Mouse (Mus musculus) hindbrain, embryonic 11.5 days (tissue): ENCODE results near the gene Prrc2c. TPM values are rescaled to one million over a fixed set of nuclear protein-coding genes. Genes with fewer than 3 reads are reported as not detected.
"Not testable (repeated sequence)": the region's sequence is repeated elsewhere in the genome, so short reads cannot be mapped to it uniquely, and the experiment has no call there.

Experiments
- ATAC-seq: fragments of 200-750 bp; cut with Nextera tagmentation; 2 replicates; pipeline ENCODE4 v1.8.0; 2017; ENCODE audit warnings: mild to moderate bottlenecking, moderate TSS enrichment, moderate library complexity; ENCODE audit not compliant: low FRiP score
- DNase-seq: peaks from one replicate; pipeline ENCODE4 v3.0.0-alpha.2; 2015; ENCODE audit warnings: low spot score
- H3K27ac ChIP-seq: fragments of 300-500 bp; sonication (generic); 2 replicates; pipeline ENCODE4 v1.5.1; 2014; ENCODE audit warnings: mild to moderate bottlenecking, low read depth, low read length
- H3K27me3 ChIP-seq: fragments of 300-500 bp; sonication (generic); 2 replicates; pipeline ENCODE4 v1.6.1; 2014; ENCODE audit warnings: mild to moderate bottlenecking, low read length, moderate library complexity, mixed read lengths; ENCODE audit not compliant: control insufficient read depth, insufficient read depth
- H3K36me3 ChIP-seq: fragments of 300-500 bp; sonication (generic); 2 replicates; pipeline ENCODE4 v1.6.1; 2014; ENCODE audit warnings: mild to moderate bottlenecking, low read length, moderate library complexity, mixed read lengths; ENCODE audit not compliant: control insufficient read depth, insufficient read depth
- H3K4me1 ChIP-seq: fragments of 300-500 bp; sonication (generic); replicated peaks from 2 replicates; pipeline ENCODE4 v1.6.1; 2014; ENCODE audit warnings: low read length, mixed read lengths; ENCODE audit not compliant: control insufficient read depth, insufficient read depth
- H3K4me2 ChIP-seq: fragments of 300-500 bp; sonication (generic); replicated peaks from 2 replicates; pipeline ENCODE4 v1.6.1; 2014; ENCODE audit warnings: mild to moderate bottlenecking, low read depth, low read length
- H3K4me3 ChIP-seq: fragments of 300-500 bp; sonication (generic); 2 replicates; pipeline ENCODE4 v1.5.1; 2014; ENCODE audit warnings: low read depth, low read length
- H3K9ac ChIP-seq: fragments of 300-500 bp; sonication (generic); 2 replicates; pipeline ENCODE4 v1.6.1; 2014; ENCODE audit warnings: low read depth, low read length
- H3K9me3 ChIP-seq: fragments of 300-500 bp; sonication (generic); 2 replicates; pipeline ENCODE4 v1.6.1; 2016; ENCODE audit warnings: low read length; ENCODE audit not compliant: control insufficient read depth
- WGBS: fragments of 180-500 bp; shearing (Covaris S2); extraction: QIAGEN DNeasy Blood & Tissue Kit; methylation state at CpG from one replicate; pipeline ENCODE4 v1.1.7; 2014; 5-methylcytosine and 5-hydroxymethylcytosine counted together
- polyA plus RNA-seq: library from polyadenylated mRNA; unstranded; fragments of >200 nt; fragmentation: Nextera tagmentation; extraction: Ambion mirVana; gene quantifications from 2 replicates; pipeline ENCODE4 v1.2.1, GENCODE M21; 2014

Gene Prrc2c
- polyA plus RNA-seq, result 155 and 213 TPM in 2 replicates

DNA sequence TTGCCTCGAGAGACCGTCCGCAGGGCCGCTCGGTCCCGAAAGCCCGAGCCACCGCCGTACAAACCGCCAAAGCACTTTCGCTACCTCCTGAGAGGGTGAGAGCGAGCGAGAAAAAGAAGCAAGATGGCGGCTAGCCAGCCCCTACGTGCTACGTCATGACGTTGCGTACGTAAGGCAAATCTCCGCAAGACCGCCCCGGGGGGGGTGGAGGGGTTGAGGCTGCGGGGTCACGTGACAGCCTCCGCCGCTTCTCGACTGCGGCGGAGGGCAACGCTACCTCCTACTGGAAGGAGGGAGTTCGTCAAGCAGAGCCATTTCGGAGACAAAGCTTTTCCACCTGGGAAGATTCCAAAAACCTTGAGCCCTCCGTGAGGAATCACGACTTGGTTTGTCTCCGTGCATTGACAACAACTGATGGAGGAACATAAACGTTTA, at the start of gene Prrc2c:
TSS of gene Prrc2c (minus strand) at position 156 of the 435 bp plus-strand sequence.
- DNase-seq (peak; percentile 100), ATAC-seq (peak; percentile 98)
- Histone ChIP-seq H3K36me3 (no peaks in the 10 kb centered on the region), H3K27me3 (no peaks in the 10 kb centered on the region), H3K4me2 (peak within 1 kb of the TSS; percentile 79), H3K4me3 (peak within 1 kb of the TSS; percentile 99), H3K9me3 (no peaks in the 10 kb centered on the region), H3K9ac (peak within 1 kb of the TSS; percentile 99), H3K4me1 (peaks cover 2% of the 10 kb centered on the region; the same call in 1 of the 2 replicates), H3K27ac (peak within 1 kb of the TSS; percentile 97)
- WGBS, result under 1% methylated on average over 36 of the region's 36 CpGs

DNA sequence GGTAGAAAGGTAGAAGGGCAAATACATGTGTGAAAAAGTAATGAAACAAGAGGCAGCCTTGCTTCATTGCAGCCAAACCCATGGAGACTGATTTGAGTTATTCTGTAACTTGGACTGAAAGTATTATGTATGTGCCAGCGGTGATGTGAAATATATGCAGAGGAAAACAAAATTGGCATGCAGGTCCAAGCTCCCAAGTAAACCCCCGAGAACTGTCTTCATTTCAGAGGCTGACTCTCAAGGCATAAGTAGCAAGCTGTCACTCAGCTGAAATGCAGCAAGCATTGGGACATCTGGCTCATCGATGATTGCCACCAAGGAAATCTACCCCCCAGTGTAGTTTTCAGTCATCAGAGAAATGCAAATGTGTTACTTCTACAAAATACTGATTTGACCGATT, 44.9 kb upstream of the Prrc2c start:
- WGBS, result 88% methylated on average over 4 of the region's 4 CpGs
- no peaks in the 10 kb centered on the region for H3K9me3 ChIP-seq
- no peak overlapping the region for H3K9ac ChIP-seq
- ATAC-seq, result no peak
- DNase-seq, result no peak
- no peak overlapping the region for H3K4me3 ChIP-seq
- H3K27ac ChIP-seq, result no peak overlapping the region
- H3K36me3 ChIP-seq, result no peaks in the 10 kb centered on the region
- H3K27me3 ChIP-seq, result no peaks in the 10 kb centered on the region
- no peak overlapping the region for H3K4me2 ChIP-seq
- H3K4me1 ChIP-seq, result no peaks in the 10 kb centered on the region

DNA sequence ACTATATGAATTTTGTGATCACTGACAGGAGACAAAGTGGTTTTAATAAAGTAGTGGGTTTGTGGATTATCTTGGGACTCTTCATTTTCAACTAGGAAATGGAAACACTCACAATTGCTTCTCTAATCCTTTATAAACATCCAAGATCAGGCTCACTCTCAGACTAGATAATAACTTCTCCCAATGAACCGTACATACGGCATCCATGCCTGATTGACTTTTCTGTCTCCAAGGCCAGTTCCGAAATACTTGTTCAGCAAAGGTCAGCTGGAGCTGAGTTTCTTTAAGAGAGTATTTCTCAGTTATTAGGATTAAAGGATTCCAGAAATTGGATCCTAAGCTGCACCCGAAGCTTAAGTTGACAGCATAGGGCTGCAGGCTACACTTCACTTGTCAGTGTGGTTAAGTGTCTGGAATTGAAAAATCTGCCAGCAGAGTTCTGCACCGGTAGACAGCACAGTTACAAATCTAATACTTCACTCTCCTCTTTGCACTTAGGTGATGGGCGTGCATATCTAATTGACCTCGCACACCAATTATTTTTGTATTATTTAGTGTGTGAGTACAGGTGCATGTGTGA, 43.4 kb upstream of the Prrc2c start:
- H3K27me3 ChIP-seq, result no peaks in the 10 kb centered on the region
- no peaks in the 10 kb centered on the region for H3K36me3 ChIP-seq
- H3K9me3 ChIP-seq, result no peaks in the 10 kb centered on the region
- H3K9ac ChIP-seq, result no peak overlapping the region
- no peak overlapping the region for H3K4me3 ChIP-seq
- WGBS, result 83% methylated on average over 7 of the region's 7 CpGs
- H3K4me1 ChIP-seq, result no peaks in the 10 kb centered on the region
- no peak overlapping the region for H3K27ac ChIP-seq
- DNase-seq (no peak), ATAC-seq (no peak)
- no peak overlapping the region for H3K4me2 ChIP-seq

DNA sequence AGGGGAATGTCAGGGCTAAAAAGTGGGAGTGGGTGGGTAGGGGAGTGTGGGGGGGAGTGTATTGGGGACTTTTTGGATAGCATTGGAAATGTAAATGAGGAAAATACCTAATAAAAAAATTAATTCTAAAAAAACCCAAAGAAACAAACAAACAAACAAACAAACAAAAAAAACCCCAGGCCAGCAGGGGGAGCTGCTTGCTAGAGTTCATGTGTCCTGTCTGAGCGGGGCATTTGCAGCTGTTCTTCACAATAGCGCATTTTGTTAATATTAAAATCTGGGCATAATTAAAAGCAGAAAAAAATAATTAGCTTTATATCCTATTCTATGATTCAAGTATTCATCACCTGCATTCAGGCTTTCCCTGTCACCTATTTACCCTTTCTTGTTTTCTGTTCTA, 40.7 kb upstream of the Prrc2c start:
- not testable (repeated sequence) for H3K36me3 ChIP-seq, H3K4me3 ChIP-seq, H3K9me3 ChIP-seq, H3K27me3 ChIP-seq, H3K27ac ChIP-seq, ATAC-seq, H3K9ac ChIP-seq, H3K4me1 ChIP-seq, DNase-seq, H3K4me2 ChIP-seq
- WGBS, result 98% methylated on average over 2 of the region's 2 CpGs

DNA sequence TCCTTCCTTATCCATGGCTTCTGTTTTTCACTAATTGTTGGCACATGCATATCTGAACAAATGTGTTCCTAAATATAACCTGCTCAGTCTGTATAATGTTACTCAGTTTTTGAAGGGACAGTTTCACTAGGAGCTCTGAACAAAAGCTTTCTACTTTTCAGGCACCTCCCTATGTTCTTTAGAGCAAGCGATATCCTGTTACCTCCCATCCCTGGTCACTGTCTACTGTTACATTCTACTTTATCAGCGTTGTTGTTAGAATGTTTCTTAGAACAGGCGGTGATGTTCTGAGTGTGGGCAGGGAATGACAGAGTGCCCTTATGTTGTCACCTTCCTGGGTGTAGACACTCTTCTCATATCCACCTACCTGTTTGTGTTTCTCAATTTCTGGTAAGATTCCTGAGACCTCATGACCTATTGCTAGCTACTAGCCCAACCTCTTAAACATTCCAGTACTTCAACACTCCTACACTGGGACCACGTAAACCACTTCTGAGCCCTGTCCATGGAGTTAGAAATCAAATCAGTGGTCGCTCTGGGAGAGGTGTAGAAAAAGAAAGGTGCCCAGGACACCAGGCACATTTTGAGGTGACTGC, 37.7 kb upstream of the Prrc2c start:
- Histone ChIP-seq H3K4me1 (no peaks in the 10 kb centered on the region), H3K4me3 (no peak overlapping the region), H3K9ac (no peak overlapping the region), H3K27me3 (no peaks in the 10 kb centered on the region), H3K27ac (no peak overlapping the region), H3K4me2 (no peak overlapping the region), H3K9me3 (no peaks in the 10 kb centered on the region), H3K36me3 (no peaks in the 10 kb centered on the region)
- WGBS, result 87% methylated on average over 5 of the region's 5 CpGs
- DNase-seq, result no peak
- ATAC-seq, result no peak

DNA sequence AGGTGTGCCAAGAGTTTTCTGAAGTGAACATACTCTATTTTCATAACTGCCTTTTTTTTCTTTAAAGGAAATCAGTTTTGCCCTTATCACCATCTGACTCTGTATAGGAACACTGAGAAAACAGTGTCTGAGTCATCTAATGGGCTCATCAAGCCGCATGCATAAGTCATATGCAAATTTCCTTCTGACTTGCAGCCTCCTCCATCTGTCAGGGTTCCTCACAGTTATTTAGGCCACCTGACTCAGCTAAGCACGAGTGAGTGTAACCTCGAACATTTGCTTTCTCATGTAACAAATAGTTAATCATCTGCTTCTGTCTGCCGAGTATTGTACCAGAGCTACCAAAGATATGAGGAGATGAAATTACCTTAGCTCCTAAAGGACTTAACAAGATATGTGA, 33.3 kb upstream of the Prrc2c start:
- H3K27me3 ChIP-seq, result no peaks in the 10 kb centered on the region
- 58% methylated on average over 4 of the region's 4 CpGs for WGBS
- no peak overlapping the region for H3K4me3 ChIP-seq
- no peak overlapping the region for H3K9ac ChIP-seq
- no peak overlapping the region for H3K27ac ChIP-seq
- H3K4me2 ChIP-seq, result no peak overlapping the region
- DNase-seq, result no peak
- no peaks in the 10 kb centered on the region for H3K36me3 ChIP-seq
- no peaks in the 10 kb centered on the region for H3K4me1 ChIP-seq
- no peaks in the 10 kb centered on the region for H3K9me3 ChIP-seq
- peak; percentile 22; the same call in 1 of the 2 replicates for ATAC-seq

DNA sequence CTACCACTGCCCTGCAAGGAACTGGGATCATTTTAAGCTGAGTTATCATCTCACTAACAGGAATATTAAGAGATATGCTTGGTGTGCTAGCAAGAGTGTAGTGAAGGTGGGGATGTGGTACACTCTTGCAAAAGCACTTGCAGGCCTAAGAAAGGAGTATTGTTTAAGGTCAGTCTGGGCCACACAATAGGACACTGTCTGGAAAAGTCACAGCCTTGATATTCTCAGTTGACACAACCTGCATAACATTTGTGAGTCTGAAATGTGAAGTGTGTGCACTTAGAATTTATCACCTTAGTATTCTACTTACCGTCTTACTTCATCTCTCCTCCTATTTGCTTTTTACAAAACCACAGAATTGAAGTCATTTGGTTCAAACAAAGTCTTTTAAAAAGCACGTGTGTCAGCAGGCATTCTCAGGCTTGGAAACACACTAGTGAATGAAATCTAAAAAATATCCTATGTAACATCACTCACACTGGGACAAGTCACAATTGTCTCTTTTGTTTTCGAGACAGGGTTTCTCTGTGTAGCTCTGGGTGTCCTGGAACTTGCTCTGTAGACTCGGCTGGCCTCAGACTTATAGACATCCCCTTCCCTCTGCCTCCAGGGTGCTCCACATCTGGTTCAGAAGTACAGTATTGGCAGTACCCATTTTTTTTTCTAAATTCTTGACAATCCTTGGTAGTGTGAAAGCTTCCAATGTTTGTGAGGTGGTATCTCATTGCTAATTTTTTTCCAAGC, 31.4 kb upstream of the Prrc2c start:
- H3K27ac ChIP-seq, result no peak overlapping the region
- ATAC-seq, result no peak
- H3K4me1 ChIP-seq, result no peaks in the 10 kb centered on the region
- WGBS, result 59% methylated on average over 4 of the region's 4 CpGs
- H3K9ac ChIP-seq, result no peak overlapping the region
- no peaks in the 10 kb centered on the region for H3K36me3 ChIP-seq
- DNase-seq, result no peak
- no peak overlapping the region for H3K4me2 ChIP-seq
- H3K27me3 ChIP-seq, result no peaks in the 10 kb centered on the region
- no peaks in the 10 kb centered on the region for H3K9me3 ChIP-seq
- no peak overlapping the region for H3K4me3 ChIP-seq

DNA sequence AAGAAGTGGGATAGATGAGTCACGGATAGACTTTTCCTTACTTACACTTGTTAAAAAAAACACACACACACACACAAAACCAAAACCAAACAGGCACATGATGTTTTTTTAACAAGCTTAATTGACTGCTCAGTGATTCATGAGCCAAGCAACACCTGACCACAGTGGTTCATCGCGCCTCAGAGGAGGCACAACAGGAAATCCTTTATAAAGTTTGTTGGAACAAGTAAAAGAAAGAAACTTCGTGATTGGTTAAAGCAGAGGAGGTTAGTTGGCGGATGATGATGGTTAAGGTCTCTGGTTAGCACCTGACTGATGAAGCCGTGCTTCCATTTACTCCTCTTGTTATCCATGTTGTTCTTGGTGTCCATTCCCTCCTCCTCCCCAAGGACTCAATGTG, 11.7 kb upstream of the Prrc2c start:
- H3K9me3 ChIP-seq, result no peaks in the 10 kb centered on the region
- H3K4me1 ChIP-seq, result no peaks in the 10 kb centered on the region
- no peak overlapping the region for H3K9ac ChIP-seq
- DNase-seq, result no peak
- 89% methylated on average over 6 of the region's 6 CpGs for WGBS
- H3K4me2 ChIP-seq, result no peak overlapping the region
- H3K4me3 ChIP-seq, result no peak overlapping the region
- H3K27me3 ChIP-seq, result no peaks in the 10 kb centered on the region
- no peak for ATAC-seq
- H3K36me3 ChIP-seq, result no peaks in the 10 kb centered on the region
- no peak overlapping the region for H3K27ac ChIP-seq

DNA sequence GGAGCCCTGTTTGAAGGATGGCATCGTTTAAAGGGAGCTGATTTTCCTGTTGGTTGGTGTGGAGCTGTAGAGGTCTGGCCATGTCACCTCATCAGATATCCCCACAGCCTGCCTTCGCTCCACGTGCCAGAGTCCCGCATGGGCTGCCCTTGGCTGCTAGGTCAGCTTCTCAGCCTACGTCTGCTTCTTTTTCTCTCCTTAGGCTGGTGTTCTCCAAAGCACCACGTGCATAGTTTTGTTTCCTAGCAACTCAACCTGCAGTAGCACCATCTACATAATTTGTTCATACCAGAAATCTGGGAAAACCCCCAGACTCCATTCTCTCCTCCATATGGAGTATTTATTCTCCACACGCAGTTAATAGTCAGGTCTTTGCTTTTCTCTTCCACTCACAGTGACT, 9.3 kb upstream of the Prrc2c start:
- Histone ChIP-seq H3K4me1 (no peaks in the 10 kb centered on the region), H3K36me3 (no peaks in the 10 kb centered on the region), H3K27ac (no peak overlapping the region), H3K9ac (no peak overlapping the region), H3K27me3 (no peaks in the 10 kb centered on the region), H3K9me3 (no peaks in the 10 kb centered on the region), H3K4me3 (no peak overlapping the region), H3K4me2 (no peak overlapping the region)
- WGBS, result 79% methylated on average over 7 of the region's 7 CpGs
- DNase-seq (no peak), ATAC-seq (no peak)
